Mouse (Mus musculus) heart, embryonic 13.5 days (tissue): ENCODE data around the gene Sox12. TPM values are rescaled to one million over a fixed set of nuclear protein-coding genes. Genes with fewer than 3 reads are reported as not detected.
A peak's percentile ranks its signal among the peaks of the same experiment; 100 is the strongest.
"Not testable (repeated sequence)": the region's sequence is repeated elsewhere in the genome, so short reads cannot be mapped to it uniquely, and the experiment has no call there.

Experiments used
- ATAC-seq: fragments of 200-750 bp; cut with Nextera tagmentation; 2 replicates; pipeline ENCODE4 v1.8.0; 2017; ENCODE audit warnings: moderate TSS enrichment; ENCODE audit not compliant: insufficient number of reproducible peaks, low FRiP score, low TSS enrichment; ENCODE audit errors: extremely low read depth
- H3K27ac ChIP-seq: fragments of 300-500 bp; sonication (generic); replicated peaks from 2 replicates; pipeline ENCODE4 v1.5.1; 2015; ENCODE audit warnings: moderate library complexity, mild to moderate bottlenecking, inconsistent platforms
- H3K27me3 ChIP-seq: fragments of 300-500 bp; sonication (generic); replicated peaks from 2 replicates; pipeline ENCODE4 v1.6.1; 2015; ENCODE audit warnings: mild to moderate bottlenecking, inconsistent platforms
- H3K36me3 ChIP-seq: fragments of 300-500 bp; sonication (generic); 2 replicates; pipeline ENCODE4 v1.6.1; 2015; ENCODE audit warnings: mild to moderate bottlenecking, inconsistent platforms
- H3K4me1 ChIP-seq: fragments of 300-500 bp; sonication (generic); 2 replicates; pipeline ENCODE4 v1.6.1; 2015; ENCODE audit warnings: inconsistent platforms
- H3K4me2 ChIP-seq: fragments of 300-500 bp; sonication (generic); 2 replicates; pipeline ENCODE4 v1.6.1; 2015; ENCODE audit warnings: inconsistent platforms, mild to moderate bottlenecking, moderate library complexity
- H3K4me3 ChIP-seq: fragments of 300-500 bp; sonication (generic); 2 replicates; pipeline ENCODE4 v1.5.1; 2015; ENCODE audit warnings: moderate library complexity, mild to moderate bottlenecking, inconsistent platforms
- H3K9ac ChIP-seq: fragments of 300-500 bp; sonication (generic); 2 replicates; pipeline ENCODE4 v1.6.1; 2015; ENCODE audit warnings: inconsistent platforms, mild to moderate bottlenecking, moderate library complexity
- H3K9me3 ChIP-seq: fragments of 300-500 bp; sonication (generic); 2 replicates; pipeline ENCODE4 v1.6.1; 2016; ENCODE audit warnings: inconsistent platforms
- WGBS: fragments of 180-500 bp; shearing (Covaris S2); methylation state at CpG from one replicate; pipeline ENCODE4 v1.1.7; 2015; ENCODE audit warnings: mixed read lengths; 5-methylcytosine and 5-hydroxymethylcytosine counted together
- polyA plus RNA-seq: library from polyadenylated mRNA; unstranded; fragments of >200 nt; fragmentation: Nextera tagmentation; extraction: Ambion mirVana; gene quantifications from 2 replicates; pipeline ENCODE4 v1.2.1, GENCODE M21; 2015

Sox12 gene
- polyA plus RNA-seq, result 8.0 and 8.2 TPM in 2 replicates

DNA sequence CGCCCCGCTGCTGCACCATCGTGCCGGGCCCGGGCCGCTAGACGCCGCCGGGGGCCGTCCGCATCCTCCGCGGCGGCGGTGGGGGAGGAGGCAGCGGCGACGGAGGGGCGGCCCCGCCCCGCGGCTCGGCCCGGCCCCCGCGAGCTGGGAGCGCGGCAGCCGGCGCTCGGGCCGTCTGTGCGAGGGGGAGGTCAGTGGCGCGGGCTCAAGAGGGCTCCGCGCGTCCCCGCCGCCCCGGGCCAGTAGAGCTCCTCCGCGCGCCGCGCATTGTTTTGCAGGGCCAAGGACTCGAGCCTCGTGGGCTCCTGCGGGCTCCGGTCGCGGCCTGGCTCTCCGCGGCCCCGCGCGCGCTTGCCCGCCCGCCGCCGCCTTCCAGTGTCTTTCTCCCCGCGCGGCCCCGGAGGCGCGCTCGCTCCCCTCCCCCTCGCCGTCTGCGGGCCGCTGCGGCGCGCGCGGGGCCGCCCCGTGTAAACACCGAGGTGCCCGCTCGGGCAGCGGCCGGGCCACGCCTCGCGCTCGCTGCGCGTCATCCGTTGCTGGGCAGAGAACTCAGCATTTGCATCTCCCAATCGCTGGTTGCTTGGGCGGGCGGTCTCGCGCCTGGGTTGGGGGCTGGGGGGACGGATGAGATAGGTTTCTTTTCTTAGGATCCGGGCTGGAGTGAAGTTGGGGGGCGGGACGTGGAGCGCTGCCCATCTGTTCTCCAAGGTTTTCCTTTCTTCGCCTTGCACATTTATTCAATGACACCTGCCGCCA, at the start of gene Sox12:
Gene Sox12, minus strand, starts transcription at position 384 of the 756 bp plus-strand sequence.
- peak within 1 kb of the TSS; percentile 89 for H3K4me3 ChIP-seq
- H3K27me3 ChIP-seq, result no peaks in the 10 kb centered on the region
- peak; percentile 48 for ATAC-seq
- H3K27ac ChIP-seq, result peak within 1 kb of the TSS; percentile 99
- peaks cover 19% of the 10 kb centered on the region for H3K36me3 ChIP-seq
- H3K9ac ChIP-seq, result peak within 1 kb of the TSS; percentile 97
- H3K4me1 ChIP-seq, result peaks cover 45% of the 10 kb centered on the region
- WGBS, result under 1% methylated on average over 66 of the region's 104 CpGs
- no peaks in the 10 kb centered on the region for H3K9me3 ChIP-seq
- H3K4me2 ChIP-seq, result peak within 1 kb of the TSS; percentile 90

DNA sequence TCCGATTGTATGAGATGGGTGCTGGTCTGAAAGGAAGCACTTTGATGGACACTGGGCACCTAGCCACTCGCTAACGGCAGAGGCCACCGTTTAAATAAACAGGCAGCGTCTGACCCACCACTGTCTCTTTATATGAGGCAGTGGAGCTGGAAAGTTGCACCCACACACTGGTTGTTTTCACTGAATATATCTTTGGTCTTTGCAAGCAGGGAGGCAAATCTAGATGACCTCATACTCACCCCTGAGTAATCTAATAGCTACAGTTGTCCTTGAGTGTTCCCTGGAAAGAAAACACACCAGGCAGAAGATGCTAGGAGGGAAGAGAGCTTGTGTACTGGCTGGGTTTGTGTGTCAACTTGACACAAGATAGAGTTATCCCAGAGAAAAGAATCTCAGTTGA, 49.6 kb upstream of the Sox12 start:
- H3K4me2 ChIP-seq, result no peak overlapping the region
- H3K9ac ChIP-seq, result no peak overlapping the region
- 16% methylated on average over 5 of the region's 5 CpGs for WGBS
- H3K4me1 ChIP-seq, result peaks cover 25% of the 10 kb centered on the region
- H3K9me3 ChIP-seq, result no peaks in the 10 kb centered on the region
- no peak for ATAC-seq
- no peak overlapping the region for H3K4me3 ChIP-seq
- no peaks in the 10 kb centered on the region for H3K27me3 ChIP-seq
- no peaks in the 10 kb centered on the region for H3K36me3 ChIP-seq
- H3K27ac ChIP-seq, result no peak overlapping the region

DNA sequence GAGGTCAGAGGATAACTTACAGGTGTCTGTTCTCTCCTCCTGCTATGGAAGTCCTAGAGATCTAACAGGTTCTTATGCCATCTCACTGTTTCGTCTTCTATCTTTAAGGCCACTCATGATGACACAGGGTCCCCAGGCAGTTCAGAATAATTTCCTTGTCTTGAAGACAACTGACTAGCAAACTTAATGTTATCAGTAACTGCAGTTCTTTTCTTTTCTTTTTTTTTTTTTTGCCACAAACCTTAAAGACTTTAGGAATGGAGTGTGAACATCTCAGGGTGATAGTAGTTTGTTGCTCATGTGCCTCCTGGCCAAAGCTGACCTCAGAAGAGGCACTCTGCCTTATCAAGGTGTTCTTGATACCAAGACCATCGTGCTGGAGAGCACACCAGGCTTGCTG, 48.8 kb upstream of the Sox12 start:
- WGBS, result 29% methylated on average over 2 of the region's 2 CpGs
- no peak for ATAC-seq

DNA sequence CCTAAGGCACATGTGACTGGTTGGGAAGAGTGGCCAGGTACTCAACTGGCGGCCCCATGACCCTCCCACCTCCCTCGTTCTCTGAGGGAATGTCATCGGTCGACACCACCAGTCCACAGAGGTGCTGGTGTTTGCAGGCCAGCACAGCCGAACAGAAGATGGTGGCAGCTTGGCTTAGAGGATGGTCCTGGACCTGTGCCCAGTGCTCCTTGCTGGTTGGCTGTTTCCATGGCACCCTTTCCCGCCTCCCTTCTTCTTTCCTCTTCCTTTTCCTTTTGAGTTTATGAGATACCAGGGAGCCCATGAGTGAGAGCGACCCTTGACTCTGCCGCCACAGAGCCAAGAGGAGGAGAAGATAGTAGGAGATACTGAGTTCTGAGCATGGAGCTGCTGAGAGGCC, 45.4 kb upstream of the Sox12 start:
- no peak overlapping the region for H3K4me2 ChIP-seq
- no peaks in the 10 kb centered on the region for H3K9me3 ChIP-seq
- no peak overlapping the region for H3K9ac ChIP-seq
- H3K27ac ChIP-seq, result no peak overlapping the region
- H3K36me3 ChIP-seq, result no peaks in the 10 kb centered on the region
- 74% methylated on average over 8 of the region's 8 CpGs for WGBS
- H3K27me3 ChIP-seq, result no peaks in the 10 kb centered on the region
- no peak for ATAC-seq
- peaks cover 25% of the 10 kb centered on the region for H3K4me1 ChIP-seq
- no peak overlapping the region for H3K4me3 ChIP-seq

More for the DNA sequence above, 48.8 kb upstream of the Sox12 start:
- Histone ChIP-seq H3K4me3 (no peak overlapping the region), H3K9ac (no peak overlapping the region), H3K4me1 (peaks cover 25% of the 10 kb centered on the region), H3K27ac (no peak overlapping the region), H3K9me3 (no peaks in the 10 kb centered on the region), H3K4me2 (no peak overlapping the region), H3K36me3 (no peaks in the 10 kb centered on the region), H3K27me3 (no peaks in the 10 kb centered on the region)

DNA sequence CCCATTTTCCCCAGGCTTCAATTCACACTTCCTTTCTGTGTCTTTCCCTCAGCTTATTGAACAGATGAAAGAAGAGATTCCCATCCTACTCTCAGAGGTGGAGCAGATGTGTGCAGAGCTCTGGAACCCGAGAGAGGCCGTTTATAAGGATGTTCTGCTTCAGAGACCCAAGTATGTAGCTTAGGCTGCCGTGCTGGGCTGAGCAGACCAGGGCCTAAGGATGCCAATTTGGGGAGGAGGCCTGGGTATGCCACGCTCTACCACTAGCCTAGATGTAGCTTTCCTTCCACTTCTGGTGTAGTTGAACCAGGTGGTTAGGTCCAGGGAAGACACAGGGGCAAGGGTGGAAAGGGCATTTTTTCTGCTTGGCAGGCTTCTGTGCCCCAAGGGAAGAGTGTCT, 44.5 kb upstream of the Sox12 start:
- H3K27me3 ChIP-seq, result no peaks in the 10 kb centered on the region
- peaks cover 18% of the 10 kb centered on the region for H3K4me1 ChIP-seq
- no peaks in the 10 kb centered on the region for H3K9me3 ChIP-seq
- ATAC-seq, result no peak
- H3K36me3 ChIP-seq, result no peaks in the 10 kb centered on the region
- WGBS, result 81% methylated on average over 4 of the region's 4 CpGs
- no peak overlapping the region for H3K9ac ChIP-seq
- no peak overlapping the region for H3K27ac ChIP-seq
- no peak overlapping the region for H3K4me2 ChIP-seq
- H3K4me3 ChIP-seq, result no peak overlapping the region

DNA sequence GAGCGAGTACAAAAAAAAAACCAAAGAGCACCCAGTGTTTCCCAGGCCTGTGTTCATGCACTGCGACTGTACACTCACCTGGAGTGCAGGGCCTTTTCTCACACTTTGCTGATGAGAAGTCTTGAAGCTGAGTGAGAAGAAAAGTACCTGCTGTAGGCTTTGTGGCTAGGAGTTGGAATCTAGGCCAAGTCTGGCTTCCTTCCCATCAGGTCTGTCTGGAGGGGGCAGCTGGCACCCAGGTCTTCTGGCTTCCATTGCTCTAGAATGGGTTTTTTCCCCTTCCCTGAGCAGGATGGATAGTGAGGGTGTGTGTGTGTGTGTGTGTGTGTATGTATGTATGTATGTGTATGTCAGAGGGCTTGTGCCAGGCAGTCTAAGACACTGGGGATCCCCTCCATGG, 42.0 kb upstream of the Sox12 start:
- ATAC-seq, result no peak
- no peaks in the 10 kb centered on the region for H3K27me3 ChIP-seq
- WGBS, result 80% methylated on average over 2 of the region's 2 CpGs
- peaks cover 28% of the 10 kb centered on the region for H3K4me1 ChIP-seq
- H3K9ac ChIP-seq, result no peak overlapping the region
- no peaks in the 10 kb centered on the region for H3K36me3 ChIP-seq
- H3K4me3 ChIP-seq, result no peak overlapping the region
- H3K9me3 ChIP-seq, result no peaks in the 10 kb centered on the region
- no peak overlapping the region for H3K27ac ChIP-seq
- H3K4me2 ChIP-seq, result no peak overlapping the region

DNA sequence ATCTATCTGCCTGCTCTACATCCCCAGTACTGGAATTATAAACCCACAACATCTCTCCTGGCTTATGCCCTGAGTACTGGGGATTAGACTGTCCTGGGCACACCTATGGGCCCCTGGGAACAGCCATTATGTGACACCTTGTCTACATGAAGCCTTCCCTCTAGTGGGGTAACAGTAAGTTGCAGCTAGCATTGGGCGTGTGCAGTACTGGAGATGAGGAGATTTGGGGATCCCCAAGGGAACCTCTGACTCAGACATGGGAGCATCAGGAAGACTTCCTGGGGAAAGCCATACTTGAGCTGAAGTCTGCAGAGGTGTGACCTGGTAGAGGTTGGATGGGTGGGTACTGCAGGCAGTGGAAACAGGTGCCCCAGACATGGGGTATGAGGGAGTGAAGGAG, 41.1 kb upstream of the Sox12 start:
- Histone ChIP-seq H3K4me3 (no peak overlapping the region), H3K4me2 (no peak overlapping the region), H3K9me3 (no peaks in the 10 kb centered on the region), H3K27ac (no peak overlapping the region), H3K9ac (no peak overlapping the region), H3K27me3 (no peaks in the 10 kb centered on the region), H3K36me3 (no peaks in the 10 kb centered on the region), H3K4me1 (peaks cover 24% of the 10 kb centered on the region)
- 81% methylated on average over 1 of the region's 1 CpGs for WGBS
- no peak for ATAC-seq

DNA sequence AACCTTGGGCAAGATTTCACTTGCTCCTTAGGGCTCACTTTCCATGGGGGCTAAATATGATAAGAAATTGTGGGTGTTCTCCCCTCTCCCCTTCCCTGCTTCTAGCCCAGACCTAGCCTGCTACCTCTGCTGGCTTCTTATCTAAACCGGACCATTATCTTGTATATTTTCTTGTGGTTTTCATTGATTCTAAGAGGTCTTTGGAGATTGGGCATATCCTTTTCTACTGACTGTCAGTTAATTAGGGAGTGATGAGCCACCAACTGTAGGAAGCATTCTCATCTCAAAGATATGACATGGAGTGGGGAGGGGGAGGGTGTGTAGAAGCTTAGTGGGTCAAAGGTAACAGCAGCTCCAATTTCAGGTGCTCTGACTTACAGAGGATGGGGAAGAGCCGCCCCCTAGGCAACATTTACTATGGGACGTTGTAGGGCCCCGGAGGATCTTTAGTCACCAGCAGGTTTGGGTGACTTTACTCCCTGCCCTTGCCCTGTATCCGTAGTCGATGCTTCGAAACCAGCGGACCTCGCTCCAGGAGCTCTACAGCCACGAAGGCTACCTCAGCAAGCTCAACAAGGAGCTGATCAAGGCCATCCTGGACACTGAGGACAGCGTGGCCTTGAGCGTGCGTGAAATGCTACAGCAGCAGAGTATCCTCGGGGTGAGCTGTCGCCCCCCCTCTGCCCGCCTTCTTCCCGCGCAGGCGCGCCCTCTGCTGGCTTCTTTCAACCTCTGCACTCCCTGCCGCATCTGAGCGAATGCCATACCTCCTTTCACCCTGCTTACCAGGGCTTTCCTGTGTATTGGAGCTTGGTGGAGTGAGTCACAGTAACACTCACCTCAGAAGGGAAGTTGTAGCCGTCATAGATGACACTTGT, 39.4 kb upstream of the Sox12 start:
- H3K9me3 ChIP-seq, result no peaks in the 10 kb centered on the region
- H3K4me1 ChIP-seq, result peaks cover 24% of the 10 kb centered on the region
- H3K4me3 ChIP-seq, result peak overlapping the region; percentile 38
- no peaks in the 10 kb centered on the region for H3K27me3 ChIP-seq
- WGBS, result 4% methylated on average over 23 of the region's 23 CpGs
- H3K36me3 ChIP-seq, result no peaks in the 10 kb centered on the region
- 0 out of 2 replicates have a peak, but pooled peaks have one; percentile 43 for ATAC-seq
- peak overlapping the region; percentile 96 for H3K27ac ChIP-seq
- peak overlapping the region; percentile 69 for H3K4me2 ChIP-seq
- peak overlapping the region; percentile 78 for H3K9ac ChIP-seq

DNA sequence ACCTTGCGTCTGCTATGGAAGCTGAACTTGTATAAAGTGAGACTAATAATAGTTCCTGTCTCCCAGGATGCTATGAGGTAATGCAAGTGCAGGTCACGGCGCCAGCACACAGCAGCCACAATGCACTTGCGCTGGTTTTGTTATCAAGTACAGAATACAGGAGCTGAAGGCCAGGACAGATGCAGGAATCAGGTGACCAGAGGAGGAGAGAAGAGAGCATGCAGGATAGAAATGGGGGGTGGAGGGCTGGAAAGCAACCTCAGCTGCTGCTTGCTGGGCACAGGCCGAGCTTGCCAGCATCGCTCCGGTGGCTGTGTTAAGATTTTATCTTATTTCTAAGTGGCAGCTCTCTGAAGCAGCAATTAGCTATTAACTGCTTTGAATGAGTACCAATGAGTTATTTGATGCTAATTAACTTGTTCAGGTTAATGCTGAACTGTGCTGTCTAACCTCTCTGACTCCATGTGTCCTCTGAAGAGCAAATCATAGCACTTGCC, 38.6 kb upstream of the Sox12 start:
- peak overlapping the region; percentile 96 for H3K27ac ChIP-seq
- no peaks in the 10 kb centered on the region for H3K36me3 ChIP-seq
- no peak overlapping the region for H3K4me3 ChIP-seq
- H3K4me1 ChIP-seq, result peaks cover 24% of the 10 kb centered on the region
- WGBS, result 25% methylated on average over 7 of the region's 7 CpGs
- peak; percentile 51; the same call in 1 of the 2 replicates for ATAC-seq
- H3K9me3 ChIP-seq, result no peaks in the 10 kb centered on the region
- peak overlapping the region; percentile 78 for H3K9ac ChIP-seq
- H3K27me3 ChIP-seq, result no peaks in the 10 kb centered on the region
- H3K4me2 ChIP-seq, result peak overlapping the region; percentile 69

DNA sequence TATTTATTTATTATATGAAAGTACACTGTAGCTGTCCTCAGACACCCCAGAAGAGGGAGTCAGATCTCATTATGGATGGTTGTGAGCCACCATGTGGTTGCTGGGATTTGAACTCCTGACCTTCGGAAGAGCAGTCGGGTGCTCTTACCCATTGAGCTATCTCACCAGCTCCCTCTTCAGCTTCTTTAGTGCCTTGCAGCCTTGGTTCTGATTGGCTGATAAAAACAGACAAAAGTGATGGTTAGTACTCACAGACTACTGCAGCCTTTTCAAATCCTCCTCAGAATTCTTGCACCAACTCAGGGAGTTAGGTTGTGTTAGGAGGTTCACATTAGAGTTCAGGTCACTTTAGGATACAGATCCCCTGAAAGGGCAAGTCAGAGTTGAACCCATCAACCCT, 30.6 kb upstream of the Sox12 start:
- WGBS, result 83% methylated on average over 2 of the region's 2 CpGs
- H3K4me3 ChIP-seq, H3K36me3 ChIP-seq, H3K27ac ChIP-seq, H3K27me3 ChIP-seq, H3K9me3 ChIP-seq, H3K9ac ChIP-seq, H3K4me2 ChIP-seq, ATAC-seq: not testable (repeated sequence)
- H3K4me1 ChIP-seq, result peaks cover 23% of the 10 kb centered on the region

DNA sequence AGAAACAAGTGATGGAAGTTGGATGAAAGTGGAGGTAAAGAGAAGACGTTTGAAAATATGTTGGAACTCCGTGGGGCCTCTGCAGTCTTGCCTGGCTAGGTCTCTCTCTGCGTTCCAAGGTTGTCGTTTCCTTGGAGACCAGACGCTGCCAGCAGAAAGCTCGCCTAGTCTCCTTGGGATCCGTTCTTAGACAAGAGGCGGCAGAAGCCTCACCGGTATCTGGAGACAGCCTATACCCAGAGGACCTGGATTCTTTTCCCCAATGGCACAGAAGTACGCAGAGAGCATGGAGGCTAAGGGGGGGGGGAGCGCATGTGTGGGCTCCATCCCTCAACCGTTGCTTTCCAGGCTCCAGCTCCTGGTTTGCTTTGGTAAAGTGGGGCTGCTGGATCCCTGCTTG, 29.6 kb upstream of the Sox12 start:
- no peak for ATAC-seq
- H3K4me3 ChIP-seq, result peak overlapping the region; percentile 25
- WGBS, result 9% methylated on average over 12 of the region's 12 CpGs

More for the DNA sequence above, 29.6 kb upstream of the Sox12 start:
- Histone ChIP-seq H3K9me3 (peaks cover 5% of the 10 kb centered on the region; the same call in 1 of the 2 replicates), H3K4me2 (peak overlapping the region; percentile 61), H3K27ac (no peak overlapping the region), H3K36me3 (no peaks in the 10 kb centered on the region), H3K9ac (peak overlapping the region; percentile 45), H3K27me3 (no peaks in the 10 kb centered on the region), H3K4me1 (peaks cover 23% of the 10 kb centered on the region)
